Mouse (Mus musculus): ENCODE data around the gene Stag2. TPM values are rescaled to one million over a fixed set of nuclear protein-coding genes. Genes with fewer than 3 reads are reported as not detected.

Gene Stag2
- total and polyA plus RNA-seq, 3 experiments = 5.6 to 41.8 (median 38.2) TPM

- peaks cover 1% of the 10 kb centered on the region; the same call in 1 of the 2 replicates for H3K79me2 ChIP-seq (replicated peaks; ENCODE audit: control insufficient read depth, insufficient read depth, low read length)
- no peak overlapping the region for H3K4me3 ChIP-seq
- intact Hi-C loops (cut with DNase I) = no loop called here
- DNase-seq = no peak
- no peak for TF ChIP-seq POLR2A (IDR thresholded peaks at IDR 0.05; ENCODE audit: insufficient read depth, low read depth, low read length)
- no peaks in the 10 kb centered on the region for H3K27me3 ChIP-seq (ENCODE audit: control insufficient read depth, insufficient read depth, low read length)
- WGBS = 86% methylated on average over 5 of the region's 5 CpGs
- H3K36me3 ChIP-seq (ENCODE audit: control insufficient read depth, insufficient read depth, low read length) = no peaks in the 10 kb centered on the region; the same call in none of the 2 replicates
- no peaks in the 10 kb centered on the region; the same call in 1 of the 2 replicates for H3K4me1 ChIP-seq (ENCODE audit: control insufficient read depth, insufficient read depth, low read length)
- H3K9ac ChIP-seq (ENCODE audit: low read depth, low read length) = no peak overlapping the region
- H3K27ac ChIP-seq = no peak overlapping the region
Measured at GRCm38 (mm10) chrX:42170811-42171210, 21.7 kb downstream of the Stag2 start.

GRCm38 (mm10) chrX:42187590-42187989 is 38.5 kb downstream of the Stag2 start:
- intact Hi-C loops (cut with DNase I) = no loop called here
- no peaks in the 10 kb centered on the region for H3K27me3 ChIP-seq (ENCODE audit: control insufficient read depth, insufficient read depth, low read length)
- no peaks in the 10 kb centered on the region for H3K79me2 ChIP-seq (replicated peaks; ENCODE audit: control insufficient read depth, insufficient read depth, low read length)
- H3K27ac ChIP-seq = no peak overlapping the region
- no peak overlapping the region for H3K9ac ChIP-seq (ENCODE audit: low read depth, low read length)
- no peaks in the 10 kb centered on the region for H3K36me3 ChIP-seq (ENCODE audit: control insufficient read depth, insufficient read depth, low read length)
- WGBS = 66% methylated on average over 3 of the region's 3 CpGs
- H3K4me1 ChIP-seq (ENCODE audit: control insufficient read depth, insufficient read depth, low read length) = peaks cover 2% of the 10 kb centered on the region
- no peak overlapping the region for H3K4me3 ChIP-seq
- TF ChIP-seq POLR2A (IDR thresholded peaks at IDR 0.05; ENCODE audit: insufficient read depth, low read depth, low read length) (no peak), EP300 (IDR thresholded peaks at IDR 0.05; ENCODE audit: insufficient read depth, low read depth, low read length) (no peak), CTCF (IDR thresholded peaks at IDR 0.05) (no peak)
- DNase-seq = no peak

- no peaks in the 10 kb centered on the region for H3K79me2 ChIP-seq (replicated peaks; ENCODE audit: control insufficient read depth, insufficient read depth, low read length)
- peaks cover 2% of the 10 kb centered on the region for H3K4me1 ChIP-seq (ENCODE audit: control insufficient read depth, insufficient read depth, low read length)
- no peak overlapping the region for H3K4me3 ChIP-seq
- no peak for DNase-seq
- H3K27me3 ChIP-seq (ENCODE audit: control insufficient read depth, insufficient read depth, low read length) = no peaks in the 10 kb centered on the region
- intact Hi-C loops (cut with DNase I) = no loop called here
- no peaks in the 10 kb centered on the region for H3K36me3 ChIP-seq (ENCODE audit: control insufficient read depth, insufficient read depth, low read length)
- no peak for TF ChIP-seq POLR2A (IDR thresholded peaks at IDR 0.05; ENCODE audit: insufficient read depth, low read depth, low read length)
- H3K9ac ChIP-seq (ENCODE audit: low read depth, low read length) = no peak overlapping the region
- WGBS = 53% methylated on average over 2 of the region's 2 CpGs
- H3K27ac ChIP-seq = no peak overlapping the region
Measured at GRCm38 (mm10) chrX:42188825-42189426, 39.8 kb downstream of the Stag2 start.

GRCm38 (mm10) chrX:42194608-42195007 is 45.5 kb downstream of the Stag2 start:
- no peak overlapping the region for H3K27ac ChIP-seq
- intact Hi-C loops (cut with DNase I) = no loop called here
- H3K36me3 ChIP-seq (ENCODE audit: control insufficient read depth, insufficient read depth, low read length) = no peaks in the 10 kb centered on the region
- TF ChIP-seq EP300 (IDR thresholded peaks at IDR 0.05; ENCODE audit: insufficient read depth, low read depth, low read length) = no peak
- no peak for TF ChIP-seq CTCF (IDR thresholded peaks at IDR 0.05)
- TF ChIP-seq POLR2A (IDR thresholded peaks at IDR 0.05; ENCODE audit: insufficient read depth, low read depth, low read length) = no peak
- DNase-seq = no peak
- no peaks in the 10 kb centered on the region for H3K27me3 ChIP-seq (ENCODE audit: control insufficient read depth, insufficient read depth, low read length)
- no peak overlapping the region for H3K4me3 ChIP-seq
- peaks cover 2% of the 10 kb centered on the region for H3K4me1 ChIP-seq (ENCODE audit: control insufficient read depth, insufficient read depth, low read length)
- 66% methylated on average over 3 of the region's 3 CpGs for WGBS
- no peaks in the 10 kb centered on the region for H3K79me2 ChIP-seq (replicated peaks; ENCODE audit: control insufficient read depth, insufficient read depth, low read length)
- no peak overlapping the region for H3K9ac ChIP-seq (ENCODE audit: low read depth, low read length)

GRCm38 (mm10) chrX:42202482-42202881 is 53.4 kb downstream of the Stag2 start:
- Histone ChIP-seq H3K4me3 (no peak overlapping the region), H3K27ac (no peak overlapping the region), H3K36me3 (ENCODE audit: control insufficient read depth, insufficient read depth, low read length) (no peaks in the 10 kb centered on the region; the same call in 1 of the 2 replicates), H3K9ac (ENCODE audit: low read depth, low read length) (no peak overlapping the region), H3K4me1 (ENCODE audit: control insufficient read depth, insufficient read depth, low read length) (no peaks in the 10 kb centered on the region), H3K27me3 (ENCODE audit: control insufficient read depth, insufficient read depth, low read length) (no peaks in the 10 kb centered on the region), H3K79me2 (replicated peaks; ENCODE audit: control insufficient read depth, insufficient read depth, low read length) (no peaks in the 10 kb centered on the region)
- no peak for DNase-seq
- TF ChIP-seq CTCF (IDR thresholded peaks at IDR 0.05) = no peak
- TF ChIP-seq POLR2A (IDR thresholded peaks at IDR 0.05; ENCODE audit: insufficient read depth, low read depth, low read length) = no peak
- no peak for TF ChIP-seq EP300 (IDR thresholded peaks at IDR 0.05; ENCODE audit: insufficient read depth, low read depth, low read length)
- WGBS = 76% methylated on average over 4 of the region's 4 CpGs
- intact Hi-C loops (cut with DNase I) = loop anchor here (5.0 kb wide), 1 partner anchor 50 kb away; no protein-coding TSS in a partner anchor

GRCm38 (mm10) chrX:42215742-42216141 is 66.6 kb downstream of the Stag2 start:
- WGBS = 80% methylated on average over 1 of the region's 1 CpGs
- Histone ChIP-seq H3K27ac (no peak overlapping the region), H3K36me3 (ENCODE audit: control insufficient read depth, insufficient read depth, low read length) (no peaks in the 10 kb centered on the region), H3K27me3 (ENCODE audit: control insufficient read depth, insufficient read depth, low read length) (no peaks in the 10 kb centered on the region), H3K4me3 (no peak overlapping the region), H3K4me1 (ENCODE audit: control insufficient read depth, insufficient read depth, low read length) (no peaks in the 10 kb centered on the region), H3K9ac (ENCODE audit: low read depth, low read length) (no peak overlapping the region), H3K79me2 (replicated peaks; ENCODE audit: control insufficient read depth, insufficient read depth, low read length) (no peaks in the 10 kb centered on the region)
- no peak for DNase-seq
- intact Hi-C loops (cut with DNase I) = no loop called here
- no peak for TF ChIP-seq POLR2A (IDR thresholded peaks at IDR 0.05; ENCODE audit: insufficient read depth, low read depth, low read length)
